Mouse (Mus musculus): ENCODE results near the gene Fgf5. TPM values are rescaled to one million over a fixed set of nuclear protein-coding genes. Genes with fewer than 3 reads are reported as not detected.

Fgf5 gene
- polyA plus RNA-seq, 1 experiment, result 0.63 TPM

DNA sequence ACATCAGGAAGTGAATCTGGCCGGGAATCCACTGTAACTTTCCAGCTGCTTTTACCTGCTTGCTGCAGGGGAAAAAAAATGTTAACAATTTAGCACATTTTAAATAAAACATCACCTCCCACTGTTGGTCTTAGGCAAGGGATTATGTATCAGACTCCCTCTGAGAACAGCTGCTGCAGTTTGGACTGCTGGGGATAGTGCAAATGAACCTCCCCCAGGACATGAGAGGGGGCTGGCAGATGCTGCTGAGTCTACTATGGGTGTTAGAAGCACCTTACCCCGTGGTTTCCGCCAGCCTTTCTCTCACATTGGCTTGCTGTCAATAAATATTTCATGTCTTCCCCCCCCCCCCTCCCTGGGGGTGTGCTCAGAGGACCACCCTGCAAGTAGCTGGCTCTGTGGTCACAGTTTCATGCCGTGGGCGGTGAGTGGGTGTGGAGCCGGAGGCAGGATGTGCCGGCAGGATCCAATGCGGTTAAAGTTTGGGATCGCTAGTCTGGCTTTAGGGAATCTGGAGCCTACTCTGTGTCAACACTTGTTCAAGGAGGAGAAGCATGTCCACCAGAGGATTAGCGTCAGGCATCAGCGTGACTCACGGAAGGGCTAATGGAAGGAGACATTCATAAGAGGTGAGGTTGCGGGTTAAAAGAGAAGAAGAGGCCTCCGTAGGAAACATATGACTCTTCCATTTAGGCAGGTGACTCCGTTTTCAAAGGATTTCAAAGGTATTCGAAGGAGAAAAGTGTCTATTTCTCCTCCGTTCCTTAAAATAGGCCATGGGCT lies 29.9 kb downstream of the Fgf5 start:
- Histone ChIP-seq H3K79me2 (ENCODE audit: control insufficient read depth, insufficient read depth) (no peaks in the 10 kb centered on the region), H3K79me3 (ENCODE audit: low read depth) (no peaks in the 10 kb centered on the region), H3ac (ENCODE audit: control insufficient read depth, insufficient read length, low read depth) (no peak overlapping the region), H3K4me3 (ENCODE audit: insufficient read depth, poor library complexity, severe bottlenecking) (no peak overlapping the region), H3K27me3 (ENCODE audit: control insufficient read depth, insufficient read depth, insufficient read length) (no peaks in the 10 kb centered on the region), H3K36me3 (ENCODE audit: control insufficient read depth, insufficient read depth) (no peaks in the 10 kb centered on the region)
- no peak for TF ChIP-seq CTCF (IDR thresholded peaks at IDR 0.05; ENCODE audit: control insufficient read depth, insufficient read depth, insufficient read length)
- TF ChIP-seq MAX (IDR thresholded peaks at IDR 0.05), result no peak
- no peak for TF ChIP-seq FOSL1 (IDR thresholded peaks at IDR 0.05; ENCODE audit: insufficient read depth, low read length, poor library complexity, severe bottlenecking)
- no peak for TF ChIP-seq CEBPB (IDR thresholded peaks at IDR 0.05; ENCODE audit: low read depth)
- peak; percentile 63 for TF ChIP-seq MYOD1 (IDR thresholded peaks at IDR 0.05; ENCODE audit: control insufficient read depth, insufficient read length, low read depth)

GRCm38 (mm10) chr5:98290642-98291041 lies 36.7 kb downstream of the Fgf5 start:
- H3K36me3 ChIP-seq (ENCODE audit: control insufficient read depth, insufficient read depth), result no peaks in the 10 kb centered on the region
- no peak overlapping the region for H3ac ChIP-seq (ENCODE audit: control insufficient read depth, insufficient read length, low read depth)
- TF ChIP-seq CTCF (IDR thresholded peaks at IDR 0.05; ENCODE audit: control insufficient read depth, insufficient read depth, insufficient read length), result no peak
- peak; percentile 55 for TF ChIP-seq FOSL1 (IDR thresholded peaks at IDR 0.05; ENCODE audit: insufficient read depth, low read length, poor library complexity, severe bottlenecking)
- no peak for TF ChIP-seq MAX (IDR thresholded peaks at IDR 0.05)
- no peak for TF ChIP-seq MYOG (IDR thresholded peaks at IDR 0.05; ENCODE audit: control insufficient read depth, extremely low read depth, insufficient read length)
- peak; percentile 62 for TF ChIP-seq MYOD1 (IDR thresholded peaks at IDR 0.05; ENCODE audit: control insufficient read depth, insufficient read length, low read depth)
- no peak for TF ChIP-seq USF1 (IDR thresholded peaks at IDR 0.05; ENCODE audit: low read depth)
- peak; percentile 13 for TF ChIP-seq CEBPB (IDR thresholded peaks at IDR 0.05; ENCODE audit: low read depth)
- H3K79me3 ChIP-seq (ENCODE audit: low read depth), result no peaks in the 10 kb centered on the region
- H3K79me2 ChIP-seq (ENCODE audit: control insufficient read depth, insufficient read depth), result no peaks in the 10 kb centered on the region
- H3K4me3 ChIP-seq (ENCODE audit: insufficient read depth, poor library complexity, severe bottlenecking), result no peak overlapping the region
- no peaks in the 10 kb centered on the region for H3K27me3 ChIP-seq (ENCODE audit: control insufficient read depth, insufficient read depth, insufficient read length)

- TF ChIP-seq MYOD1 (IDR thresholded peaks at IDR 0.05; ENCODE audit: control insufficient read depth, insufficient read length, low read depth) (no peak), MYOG (IDR thresholded peaks at IDR 0.05; ENCODE audit: control insufficient read depth, extremely low read depth, insufficient read length) (no peak), CTCF (IDR thresholded peaks at IDR 0.05; ENCODE audit: control insufficient read depth, insufficient read depth, insufficient read length) (no peak), CEBPB (IDR thresholded peaks at IDR 0.05; ENCODE audit: low read depth) (no peak), MAX (IDR thresholded peaks at IDR 0.05) (no peak), USF1 (IDR thresholded peaks at IDR 0.05; ENCODE audit: low read depth) (no peak), FOSL1 (IDR thresholded peaks at IDR 0.05; ENCODE audit: insufficient read depth, low read length, poor library complexity, severe bottlenecking) (no peak)
- Histone ChIP-seq H3K79me3 (ENCODE audit: low read depth) (no peaks in the 10 kb centered on the region), H3K36me3 (ENCODE audit: control insufficient read depth, insufficient read depth) (no peaks in the 10 kb centered on the region), H3K79me2 (ENCODE audit: control insufficient read depth, insufficient read depth) (no peaks in the 10 kb centered on the region), H3ac (ENCODE audit: control insufficient read depth, insufficient read length, low read depth) (no peak overlapping the region), H3K27me3 (ENCODE audit: control insufficient read depth, insufficient read depth, insufficient read length) (no peaks in the 10 kb centered on the region), H3K4me3 (ENCODE audit: insufficient read depth, poor library complexity, severe bottlenecking) (no peak overlapping the region)
Observed at GRCm38 (mm10) chr5:98292388-98293048, 38.5 kb downstream of the Fgf5 start.

DNA sequence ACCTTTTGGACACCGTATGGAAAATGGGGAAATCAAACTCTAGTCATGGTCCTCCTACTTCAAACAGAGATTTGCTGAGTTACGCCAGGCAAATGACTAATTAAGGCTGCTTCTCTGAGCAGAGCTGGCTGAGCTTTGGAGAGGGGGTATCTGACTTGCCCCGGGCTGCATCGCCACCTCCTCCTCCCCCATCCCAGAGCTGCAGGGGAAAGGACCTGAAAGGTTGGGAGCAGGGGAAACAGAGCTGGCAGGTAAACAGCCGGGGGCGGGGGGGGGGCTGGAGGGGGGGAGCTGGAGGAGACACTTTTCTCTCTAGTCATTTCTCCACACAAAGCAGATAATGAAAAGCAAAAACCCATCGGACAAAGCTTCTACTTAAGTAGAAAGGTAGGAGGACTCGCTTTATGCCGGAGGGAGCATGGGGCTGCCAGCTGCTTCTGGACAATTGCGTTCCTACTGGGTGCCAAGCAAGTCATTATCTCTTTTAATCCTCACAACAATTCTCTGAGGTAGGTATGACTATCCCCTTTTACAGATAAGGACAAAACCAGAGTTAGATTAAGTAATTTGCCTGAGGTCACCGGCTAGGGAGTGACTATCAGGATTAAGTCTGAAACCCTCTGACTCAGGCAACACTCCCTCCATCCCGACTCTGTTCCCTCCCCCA lies 39.2 kb downstream of the Fgf5 start:
- H3K4me3 ChIP-seq (ENCODE audit: insufficient read depth, poor library complexity, severe bottlenecking), result no peak overlapping the region
- H3K27me3 ChIP-seq (ENCODE audit: control insufficient read depth, insufficient read depth, insufficient read length), result no peaks in the 10 kb centered on the region
- TF ChIP-seq MAX (IDR thresholded peaks at IDR 0.05) (no peak), MYOG (IDR thresholded peaks at IDR 0.05; ENCODE audit: control insufficient read depth, extremely low read depth, insufficient read length) (no peak), CEBPB (IDR thresholded peaks at IDR 0.05; ENCODE audit: low read depth) (no peak), FOSL1 (IDR thresholded peaks at IDR 0.05; ENCODE audit: insufficient read depth, low read length, poor library complexity, severe bottlenecking) (no peak), CTCF (IDR thresholded peaks at IDR 0.05; ENCODE audit: control insufficient read depth, insufficient read depth, insufficient read length) (no peak), USF1 (IDR thresholded peaks at IDR 0.05; ENCODE audit: low read depth) (no peak), MYOD1 (IDR thresholded peaks at IDR 0.05; ENCODE audit: control insufficient read depth, insufficient read length, low read depth) (no peak)
- H3K79me2 ChIP-seq (ENCODE audit: control insufficient read depth, insufficient read depth), result no peaks in the 10 kb centered on the region
- no peaks in the 10 kb centered on the region for H3K36me3 ChIP-seq (ENCODE audit: control insufficient read depth, insufficient read depth)
- no peaks in the 10 kb centered on the region for H3K79me3 ChIP-seq (ENCODE audit: low read depth)
- no peak overlapping the region for H3ac ChIP-seq (ENCODE audit: control insufficient read depth, insufficient read length, low read depth)

GRCm38 (mm10) chr5:98300079-98300478 lies 46.1 kb downstream of the Fgf5 start:
- no peak for TF ChIP-seq FOSL1 (IDR thresholded peaks at IDR 0.05; ENCODE audit: insufficient read depth, low read length, poor library complexity, severe bottlenecking)
- TF ChIP-seq CEBPB (IDR thresholded peaks at IDR 0.05; ENCODE audit: low read depth), result no peak
- no peak for TF ChIP-seq CTCF (IDR thresholded peaks at IDR 0.05; ENCODE audit: control insufficient read depth, insufficient read depth, insufficient read length)
- TF ChIP-seq MAX (IDR thresholded peaks at IDR 0.05), result no peak
- no peak for TF ChIP-seq USF1 (IDR thresholded peaks at IDR 0.05; ENCODE audit: low read depth)
- no peak for TF ChIP-seq MYOG (IDR thresholded peaks at IDR 0.05; ENCODE audit: control insufficient read depth, extremely low read depth, insufficient read length)
- TF ChIP-seq MYOD1 (IDR thresholded peaks at IDR 0.05; ENCODE audit: control insufficient read depth, insufficient read length, low read depth), result no peak
- H3K36me3 ChIP-seq (ENCODE audit: control insufficient read depth, insufficient read depth), result no peaks in the 10 kb centered on the region

More at GRCm38 (mm10) chr5:98300079-98300478, 46.1 kb downstream of the Fgf5 start:
- no peaks in the 10 kb centered on the region for H3K27me3 ChIP-seq (ENCODE audit: control insufficient read depth, insufficient read depth, insufficient read length)
- no peak overlapping the region for H3K4me3 ChIP-seq (ENCODE audit: insufficient read depth, poor library complexity, severe bottlenecking)
- H3K79me3 ChIP-seq (ENCODE audit: low read depth), result no peaks in the 10 kb centered on the region
- H3ac ChIP-seq (ENCODE audit: control insufficient read depth, insufficient read length, low read depth), result no peak overlapping the region
- no peaks in the 10 kb centered on the region for H3K79me2 ChIP-seq (ENCODE audit: control insufficient read depth, insufficient read depth)
